Mouse (Mus musculus): ENCODE measurements at regions not wholly inside any gene's neighbourhood (a gene's known extent, or its start where the extent isn't known, plus 50 kb on each side); places are given as distances from the start of the nearest gene placed in this dataset.

GRCm38 (mm10) chr10:116701281-116701680 is 120.0 kb upstream of the Cnot2 start:
- TF ChIP-seq CTCF (IDR thresholded peaks at IDR 0.05; ENCODE audit: borderline replicate concordance, insufficient read depth, low read length) (no peak), POLR2A (IDR thresholded peaks at IDR 0.05; ENCODE audit: low read depth, low read length) (no peak)

All from embryonic fibroblast, embryonic 13.5 days (primary cell).